Mouse (Mus musculus): ENCODE measurements around the gene Neurod2.

DNA sequence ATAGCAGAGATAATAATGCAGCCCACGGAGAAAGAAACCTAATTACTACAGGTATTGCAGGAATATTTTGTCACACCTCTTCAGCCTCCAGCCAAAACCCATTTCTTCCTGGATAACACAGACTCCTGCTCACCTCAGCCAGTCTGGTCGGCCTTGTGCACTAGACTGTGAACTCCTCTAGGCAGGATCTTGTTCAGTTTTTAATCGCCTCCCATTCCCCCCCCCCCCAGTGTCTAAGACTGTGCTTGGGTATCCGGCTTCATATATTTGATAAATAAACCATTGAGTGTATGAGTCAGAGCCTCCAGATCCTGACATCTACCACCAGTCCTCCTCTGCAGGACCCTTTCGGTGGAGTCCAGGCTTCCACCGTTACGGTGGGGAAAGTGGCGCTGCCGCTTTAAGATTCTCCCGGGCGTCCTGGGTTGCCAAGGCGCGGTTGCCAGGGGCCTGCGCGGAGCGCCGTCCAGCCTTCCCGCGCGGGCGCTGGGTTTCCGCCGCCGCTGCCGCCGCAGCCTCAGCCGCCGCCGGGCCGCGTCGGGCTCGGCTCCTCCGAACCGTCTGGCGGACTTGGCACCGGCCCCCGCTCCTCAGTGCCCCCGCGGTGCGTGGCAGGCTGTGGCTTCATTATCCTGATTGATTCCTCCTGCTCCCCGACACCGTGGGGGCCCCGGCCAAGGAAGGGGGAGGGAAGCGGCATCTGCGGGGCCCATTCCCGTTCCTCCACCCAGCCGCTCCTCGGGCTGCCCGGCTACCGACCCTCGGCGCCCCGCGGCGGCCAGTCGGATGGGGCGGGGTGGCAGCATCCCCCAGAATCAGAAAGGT is 35.0 kb downstream of the Neurod2 start:
- TF ChIP-seq CTCF (IDR thresholded peaks at IDR 0.05; ENCODE audit: control insufficient read depth, insufficient read depth, insufficient replicate concordance, low read depth, low read length), result no peak
- peak; percentile 55 for TF ChIP-seq POLR2A (IDR thresholded peaks at IDR 0.05; ENCODE audit: control insufficient read depth, low read depth, low read length)
